1 mouse cellular context compared by ENCODE assay signal in genomic region chr4:88867366-88867925, GRCm38 (mm10).
TF ChIP-seq lines count a peak whose summit lies in the region.

No protein-coding gene starts in this region.

TF ChIP-seq in C2C12, 6 proteins besides CTCF, POLR2A, EP300 and RAD21 (continued from another document):
- TF ChIP-seq MYOD1 (IDR thresholded peaks at IDR 0.05; ENCODE audit: control insufficient read depth, insufficient read length, low read depth) (no peak), MYOG (IDR thresholded peaks at IDR 0.05; ENCODE audit: control insufficient read depth, extremely low read depth, insufficient read length) (no peak)
